Mouse (Mus musculus): Measurements from ENCODE around the gene Taldo1. TPM values are rescaled to one million over a fixed set of nuclear protein-coding genes. Genes with fewer than 3 reads are reported as not detected.
A peak's percentile ranks its signal among the peaks of the same experiment; 100 is the strongest.

Gene Taldo1
- total and polyA plus RNA-seq, 2 experiments from 2014 or later = 156 to 252 TPM

GRCm38 (mm10) chr7:141365049-141365445, 27.0 kb upstream of the Taldo1 start:
- WGBS = 66% methylated on average over 3 of the region's 3 CpGs
- H3K27ac ChIP-seq = no peak overlapping the region
- ATAC-seq (no peak), DNase-seq (ENCODE audit: low spot score) (no peak)
- no peaks in the 10 kb centered on the region for H3K27me3 ChIP-seq (ENCODE audit: insufficient read depth, low read length)
- no peak overlapping the region for H3K4me2 ChIP-seq (ENCODE audit: low read depth, low read length)
- TF ChIP-seq CTCF (IDR thresholded peaks at IDR 0.05; ENCODE audit: low read depth) = no peak
- no peak overlapping the region for H3K4me3 ChIP-seq (ENCODE audit: low read length)
- no peaks in the 10 kb centered on the region for H3K4me1 ChIP-seq (ENCODE audit: insufficient read depth, low read length)
- H3K36me3 ChIP-seq (ENCODE audit: insufficient read depth, low read length) = no peaks in the 10 kb centered on the region
- no peak overlapping the region for H3K9ac ChIP-seq (replicated peaks; ENCODE audit: low read length)
- no peaks in the 10 kb centered on the region for H3K9me3 ChIP-seq (ENCODE audit: low read length)

GRCm38 (mm10) chr7:141367358-141367757, 24.6 kb upstream of the Taldo1 start:
- TF ChIP-seq CTCF (IDR thresholded peaks at IDR 0.05; ENCODE audit: low read depth) = no peak
- Histone ChIP-seq H3K4me3 (ENCODE audit: low read length) (no peak overlapping the region), H3K36me3 (ENCODE audit: insufficient read depth, low read length) (no peaks in the 10 kb centered on the region), H3K4me1 (ENCODE audit: insufficient read depth, low read length) (no peaks in the 10 kb centered on the region), H3K27ac (no peak overlapping the region), H3K4me2 (ENCODE audit: low read depth, low read length) (no peak overlapping the region), H3K27me3 (ENCODE audit: insufficient read depth, low read length) (no peaks in the 10 kb centered on the region), H3K9ac (replicated peaks; ENCODE audit: low read length) (no peak overlapping the region), H3K9me3 (ENCODE audit: low read length) (no peaks in the 10 kb centered on the region)
- DNase-seq (ENCODE audit: low spot score) (no peak), ATAC-seq (no peak)
- WGBS = 84% methylated on average over 4 of the region's 4 CpGs

GRCm38 (mm10) chr7:141369918-141370317, 22.1 kb upstream of the Taldo1 start:
- Histone ChIP-seq H3K4me1 (ENCODE audit: insufficient read depth, low read length) (no peaks in the 10 kb centered on the region), H3K4me2 (ENCODE audit: low read depth, low read length) (no peak overlapping the region), H3K9ac (replicated peaks; ENCODE audit: low read length) (no peak overlapping the region), H3K36me3 (ENCODE audit: insufficient read depth, low read length) (no peaks in the 10 kb centered on the region), H3K4me3 (ENCODE audit: low read length) (no peak overlapping the region), H3K27ac (no peak overlapping the region), H3K27me3 (ENCODE audit: insufficient read depth, low read length) (no peaks in the 10 kb centered on the region), H3K9me3 (ENCODE audit: low read length) (no peaks in the 10 kb centered on the region)
- DNase-seq (ENCODE audit: low spot score) = no peak
- no peak for TF ChIP-seq CTCF (IDR thresholded peaks at IDR 0.05; ENCODE audit: low read depth)
- WGBS = 67% methylated on average over 5 of the region's 5 CpGs
- no peak for ATAC-seq

- no peak overlapping the region for H3K27ac ChIP-seq
- ATAC-seq = no peak
- H3K4me3 ChIP-seq (ENCODE audit: low read length) = no peak overlapping the region
- no peak for DNase-seq (ENCODE audit: low spot score)
- no peak overlapping the region for H3K4me2 ChIP-seq (ENCODE audit: low read depth, low read length)
- no peaks in the 10 kb centered on the region for H3K36me3 ChIP-seq (ENCODE audit: insufficient read depth, low read length)
- WGBS = 72% methylated on average over 6 of the region's 6 CpGs
- H3K9ac ChIP-seq (replicated peaks; ENCODE audit: low read length) = no peak overlapping the region
- no peaks in the 10 kb centered on the region for H3K27me3 ChIP-seq (ENCODE audit: insufficient read depth, low read length)
- H3K9me3 ChIP-seq (ENCODE audit: low read length) = no peaks in the 10 kb centered on the region
- TF ChIP-seq CTCF (IDR thresholded peaks at IDR 0.05; ENCODE audit: low read depth) = no peak
- H3K4me1 ChIP-seq (ENCODE audit: insufficient read depth, low read length) = no peaks in the 10 kb centered on the region
These were observed 19.9 kb upstream of the Taldo1 start for GRCm38 (mm10) chr7:141371942-141372595.

- DNase-seq (ENCODE audit: low spot score) = no peak
- Histone ChIP-seq H3K4me3 (ENCODE audit: low read length) (no peak overlapping the region), H3K4me2 (ENCODE audit: low read depth, low read length) (no peak overlapping the region), H3K4me1 (ENCODE audit: insufficient read depth, low read length) (no peaks in the 10 kb centered on the region), H3K9ac (replicated peaks; ENCODE audit: low read length) (no peak overlapping the region), H3K27me3 (ENCODE audit: insufficient read depth, low read length) (no peaks in the 10 kb centered on the region), H3K9me3 (ENCODE audit: low read length) (no peaks in the 10 kb centered on the region), H3K27ac (no peak overlapping the region), H3K36me3 (ENCODE audit: insufficient read depth, low read length) (no peaks in the 10 kb centered on the region)
- TF ChIP-seq CTCF (IDR thresholded peaks at IDR 0.05; ENCODE audit: low read depth) = no peak
- peak; percentile 59; the same call in 1 of the 2 replicates for ATAC-seq
- 20% methylated on average over 6 of the region's 6 CpGs for WGBS
These were observed 18.4 kb upstream of the Taldo1 start for GRCm38 (mm10) chr7:141373611-141374010.

GRCm38 (mm10) chr7:141374399-141374798, 17.6 kb upstream of the Taldo1 start:
- Histone ChIP-seq H3K9ac (replicated peaks; ENCODE audit: low read length) (no peak overlapping the region), H3K4me3 (ENCODE audit: low read length) (no peak overlapping the region), H3K4me1 (ENCODE audit: insufficient read depth, low read length) (no peaks in the 10 kb centered on the region), H3K27ac (no peak overlapping the region), H3K27me3 (ENCODE audit: insufficient read depth, low read length) (no peaks in the 10 kb centered on the region), H3K36me3 (ENCODE audit: insufficient read depth, low read length) (no peaks in the 10 kb centered on the region), H3K4me2 (ENCODE audit: low read depth, low read length) (no peak overlapping the region), H3K9me3 (ENCODE audit: low read length) (no peaks in the 10 kb centered on the region)
- ATAC-seq (no peak), DNase-seq (ENCODE audit: low spot score) (no peak)
- TF ChIP-seq CTCF (IDR thresholded peaks at IDR 0.05; ENCODE audit: low read depth) = no peak

- no peaks in the 10 kb centered on the region for H3K36me3 ChIP-seq (ENCODE audit: insufficient read depth, low read length)
- H3K27me3 ChIP-seq (ENCODE audit: insufficient read depth, low read length) = no peaks in the 10 kb centered on the region
- no peak overlapping the region for H3K27ac ChIP-seq
- no peak for ATAC-seq
- TF ChIP-seq CTCF (IDR thresholded peaks at IDR 0.05; ENCODE audit: low read depth) = no peak
- 69% methylated on average over 4 of the region's 4 CpGs for WGBS
- no peaks in the 10 kb centered on the region for H3K9me3 ChIP-seq (ENCODE audit: low read length)
- no peak for DNase-seq (ENCODE audit: low spot score)
- H3K4me2 ChIP-seq (ENCODE audit: low read depth, low read length) = no peak overlapping the region
- H3K4me3 ChIP-seq (ENCODE audit: low read length) = no peak overlapping the region
- H3K9ac ChIP-seq (replicated peaks; ENCODE audit: low read length) = no peak overlapping the region
- no peaks in the 10 kb centered on the region for H3K4me1 ChIP-seq (ENCODE audit: insufficient read depth, low read length)
These were observed 12.4 kb upstream of the Taldo1 start for GRCm38 (mm10) chr7:141379584-141379983.

Measured in hindbrain, postnatal 0 days (tissue).